Mouse (Mus musculus) myocyte (in vitro differentiated cells): Measurements from ENCODE around the gene Rnf157.

ENCODE experiments used
- CEBPB ChIP-seq: IDR thresholded peaks from 2 replicates; pipeline ENCODE4 v1.6.1; 2011; ENCODE audit warnings: mild to moderate bottlenecking, moderate library complexity; ENCODE audit not compliant: poor library complexity, insufficient read depth, severe bottlenecking
- TCF3 ChIP-seq: IDR thresholded peaks from one replicate; pipeline ENCODE4 v1.6.1; 2011; ENCODE audit warnings: low read depth, control low read depth; ENCODE audit not compliant: insufficient read length

GRCm38 (mm10) chr11:116424621-116425407, 12.0 kb upstream of the Rnf157 start:
- TF ChIP-seq TCF3 (no peak), CEBPB (no peak)
